Mouse (Mus musculus): ENCODE results near the gene Zfp691.

DNA sequence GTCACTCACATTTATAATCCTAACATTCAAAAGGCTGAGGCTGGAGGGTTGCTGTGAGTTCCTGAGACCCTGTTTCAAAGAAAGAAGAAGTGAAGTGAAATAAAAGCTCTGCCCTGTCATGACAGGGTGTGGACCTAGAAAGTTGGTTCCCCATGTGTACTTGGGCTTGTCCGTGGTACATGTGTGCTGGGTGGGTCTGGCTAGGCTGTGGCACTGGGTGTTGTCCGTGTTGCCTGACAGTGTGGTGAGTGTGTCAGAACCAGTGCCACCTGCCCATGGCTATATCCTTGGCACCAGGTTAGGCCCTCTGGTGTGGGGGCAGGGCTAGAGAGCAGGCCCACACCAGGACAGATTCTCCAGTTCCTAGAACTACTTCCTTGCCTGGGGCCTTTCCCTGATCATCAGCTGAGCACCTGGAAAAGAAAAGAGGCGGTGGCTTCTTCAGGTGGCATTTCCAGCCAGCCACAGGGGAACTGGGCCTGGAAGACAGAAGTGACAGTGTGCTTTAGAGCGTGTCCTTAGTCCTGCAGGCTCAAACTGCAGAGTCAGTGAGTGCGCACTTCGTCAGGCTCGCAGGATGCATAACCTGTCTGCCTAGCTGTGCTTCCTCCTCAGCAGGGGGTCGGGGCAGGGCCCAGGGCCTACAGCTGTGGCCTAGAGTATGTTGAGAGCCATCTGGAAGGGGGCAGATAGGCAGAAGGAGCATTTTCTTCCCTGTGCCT is 42.6 kb downstream of the Zfp691 start:
- TF ChIP-seq TAL1 (IDR thresholded peaks at IDR 0.05; ENCODE audit: low read length) (no peak), GATA1 (IDR thresholded peaks at IDR 0.05; ENCODE audit: low read length) (no peak)
